Mouse (Mus musculus) forebrain, embryonic 11.5 days (tissue): ENCODE results near the gene Gatd1. TPM values are rescaled to one million over a fixed set of nuclear protein-coding genes. Genes with fewer than 3 reads are reported as not detected.

Source experiments
- ATAC-seq: fragments of 200-750 bp; cut with Nextera tagmentation; replicated peaks from 2 replicates; pipeline ENCODE4 v1.8.0; 2017; ENCODE audit warnings: moderate TSS enrichment; ENCODE audit not compliant: low FRiP score
- DNase-seq: peaks from one replicate; pipeline ENCODE4 v3.0.0-alpha.2; 2017; ENCODE audit warnings: low spot score
- H3K27ac ChIP-seq: fragments of 300-500 bp; sonication (generic); 2 replicates; pipeline ENCODE4 v1.5.1; 2014; ENCODE audit warnings: low read depth, low read length
- H3K27me3 ChIP-seq: fragments of 300-500 bp; sonication (generic); 2 replicates; pipeline ENCODE4 v1.6.1; 2014; ENCODE audit warnings: mild to moderate bottlenecking, low read length, mixed read lengths; ENCODE audit not compliant: control insufficient read depth, insufficient read depth
- H3K36me3 ChIP-seq: fragments of 300-500 bp; sonication (generic); 2 replicates; pipeline ENCODE4 v1.6.1; 2014; ENCODE audit warnings: mild to moderate bottlenecking, low read length, moderate library complexity, mixed read lengths; ENCODE audit not compliant: control insufficient read depth, insufficient read depth
- H3K4me1 ChIP-seq: fragments of 300-500 bp; sonication (generic); replicated peaks from 2 replicates; pipeline ENCODE4 v1.6.1; 2014; ENCODE audit warnings: low read length, mixed read lengths; ENCODE audit not compliant: control insufficient read depth, insufficient read depth
- H3K4me2 ChIP-seq: fragments of 300-500 bp; sonication (generic); 2 replicates; pipeline ENCODE4 v1.6.1; 2014; ENCODE audit warnings: low read depth, mild to moderate bottlenecking, low read length, moderate library complexity, mixed read lengths; ENCODE audit not compliant: severe bottlenecking
- H3K4me3 ChIP-seq: fragments of 300-500 bp; sonication (generic); 2 replicates; pipeline ENCODE4 v1.5.1; 2014; ENCODE audit warnings: low read depth, low read length
- H3K9ac ChIP-seq: fragments of 300-500 bp; sonication (generic); 2 replicates; pipeline ENCODE4 v1.6.1; 2014; ENCODE audit warnings: low read length
- H3K9me3 ChIP-seq: fragments of 300-500 bp; sonication (generic); 2 replicates; pipeline ENCODE4 v1.6.1; 2016; ENCODE audit warnings: low read length, mixed read lengths; ENCODE audit not compliant: control insufficient read depth
- WGBS: fragments of 180-500 bp; shearing (Covaris S2); extraction: QIAGEN DNeasy Blood & Tissue Kit; methylation state at CpG from one replicate; pipeline ENCODE4 v1.1.7; 2014; 5-methylcytosine and 5-hydroxymethylcytosine counted together
- polyA plus RNA-seq: library from polyadenylated mRNA; unstranded; fragments of >200 nt; fragmentation: Nextera tagmentation; extraction: Ambion mirVana; gene quantifications from 2 replicates; pipeline ENCODE4 v1.2.1, GENCODE M21; 2014

The Gatd1 gene
- polyA plus RNA-seq, 1 experiment from 2014 or later: 42.9 TPM

- Histone ChIP-seq H3K4me1 (peaks cover 26% of the 10 kb centered on the region), H3K4me3 (no peak overlapping the region), H3K4me2 (no peak overlapping the region), H3K9me3 (no peaks in the 10 kb centered on the region), H3K27me3 (no peaks in the 10 kb centered on the region), H3K9ac (no peak overlapping the region; the same call in 1 of the 2 replicates), H3K36me3 (peaks cover 3% of the 10 kb centered on the region; the same call in 1 of the 2 replicates), H3K27ac (no peak overlapping the region)
- 94% methylated on average over 6 of the region's 6 CpGs for WGBS
- no peak for DNase-seq
- no peak for ATAC-seq
These were observed 19.0 kb upstream of the Gatd1 start for GRCm38 (mm10) chr7:141432741-141433516.

GRCm38 (mm10) chr7:141432186-141432611 lies 18.3 kb upstream of the Gatd1 start:
- no peak for ATAC-seq
- 90% methylated on average over 8 of the region's 8 CpGs for WGBS
- DNase-seq: no peak
- H3K4me2 ChIP-seq: no peak overlapping the region
- no peaks in the 10 kb centered on the region for H3K9me3 ChIP-seq
- no peak overlapping the region for H3K4me3 ChIP-seq
- H3K36me3 ChIP-seq: peaks cover 3% of the 10 kb centered on the region; the same call in 1 of the 2 replicates
- no peak overlapping the region for H3K9ac ChIP-seq
- no peaks in the 10 kb centered on the region for H3K27me3 ChIP-seq
- no peak overlapping the region for H3K27ac ChIP-seq
- H3K4me1 ChIP-seq: peaks cover 24% of the 10 kb centered on the region

GRCm38 (mm10) chr7:141431434-141432185 lies 17.7 kb upstream of the Gatd1 start:
- peaks cover 19% of the 10 kb centered on the region for H3K4me1 ChIP-seq
- DNase-seq: no peak

GRCm38 (mm10) chr7:141430585-141431240 lies 16.8 kb upstream of the Gatd1 start:
- Histone ChIP-seq H3K27me3 (no peaks in the 10 kb centered on the region), H3K9ac (no peak overlapping the region), H3K4me1 (peaks cover 17% of the 10 kb centered on the region), H3K4me2 (no peak overlapping the region), H3K36me3 (peaks cover 3% of the 10 kb centered on the region; the same call in 1 of the 2 replicates), H3K4me3 (no peak overlapping the region), H3K9me3 (no peaks in the 10 kb centered on the region), H3K27ac (no peak overlapping the region)
- WGBS: 94% methylated on average over 9 of the region's 9 CpGs
- DNase-seq (peak; percentile 49), ATAC-seq (no peak)

More at GRCm38 (mm10) chr7:141431434-141432185, 17.7 kb upstream of the Gatd1 start:
- Histone ChIP-seq H3K9ac (no peak overlapping the region), H3K4me2 (no peak overlapping the region), H3K4me3 (no peak overlapping the region), H3K27me3 (no peaks in the 10 kb centered on the region), H3K36me3 (peaks cover 3% of the 10 kb centered on the region; the same call in 1 of the 2 replicates), H3K27ac (no peak overlapping the region), H3K9me3 (no peaks in the 10 kb centered on the region)
- 91% methylated on average over 19 of the region's 19 CpGs for WGBS
- ATAC-seq: no peak

- H3K36me3 ChIP-seq: peaks cover 3% of the 10 kb centered on the region; the same call in 1 of the 2 replicates
- H3K27me3 ChIP-seq: no peaks in the 10 kb centered on the region
- peak overlapping the region; percentile 36; the same call in 1 of the 2 replicates for H3K4me3 ChIP-seq
- ATAC-seq: no peak
- no peak for DNase-seq
- peak overlapping the region; percentile 64; the same call in 1 of the 2 replicates for H3K4me2 ChIP-seq
- no peaks in the 10 kb centered on the region for H3K9me3 ChIP-seq
- 71% methylated on average over 9 of the region's 9 CpGs for WGBS
- H3K27ac ChIP-seq: no peak overlapping the region
- H3K9ac ChIP-seq: peak overlapping the region; percentile 57; the same call in 1 of the 2 replicates
- peaks cover 12% of the 10 kb centered on the region for H3K4me1 ChIP-seq
These were observed 16.1 kb upstream of the Gatd1 start for GRCm38 (mm10) chr7:141429840-141430584.

GRCm38 (mm10) chr7:141429310-141429709 lies 15.4 kb upstream of the Gatd1 start, which contains the start of gene Cend1:
Gene Cend1, minus strand, starts transcription at chr7:141429491.
- H3K36me3 ChIP-seq: peaks cover 3% of the 10 kb centered on the region; the same call in 1 of the 2 replicates
- H3K4me1 ChIP-seq: peaks cover 5% of the 10 kb centered on the region; the same call in 1 of the 2 replicates
- H3K9me3 ChIP-seq: no peaks in the 10 kb centered on the region
- peak within 1 kb of the TSS; percentile 57 for H3K9ac ChIP-seq
- H3K27ac ChIP-seq: no peak within 1 kb of the TSS
- peak within 1 kb of the TSS; percentile 36 for H3K4me3 ChIP-seq
- no peaks in the 10 kb centered on the region for H3K27me3 ChIP-seq
- H3K4me2 ChIP-seq: peak within 1 kb of the TSS; percentile 64
- peak; percentile 86 for ATAC-seq
- WGBS: 3% methylated on average over 19 of the region's 19 CpGs
- peak; percentile 86 for DNase-seq

- Histone ChIP-seq H3K36me3 (peaks cover 3% of the 10 kb centered on the region; the same call in 1 of the 2 replicates), H3K4me1 (peaks cover 4% of the 10 kb centered on the region; the same call in 1 of the 2 replicates), H3K27ac (no peak overlapping the region), H3K9ac (peak overlapping the region; percentile 57), H3K4me2 (peak overlapping the region; percentile 64), H3K27me3 (no peaks in the 10 kb centered on the region), H3K9me3 (no peaks in the 10 kb centered on the region), H3K4me3 (peak overlapping the region; percentile 36)
- DNase-seq: no peak
- no peak; the same call in 1 of the 2 replicates for ATAC-seq
- 48% methylated on average over 5 of the region's 5 CpGs for WGBS
These were observed 14.8 kb upstream of the Gatd1 start for GRCm38 (mm10) chr7:141428701-141429100.
